Mouse (Mus musculus): ENCODE measurements around the gene Dhh. TPM values are rescaled to one million over a fixed set of nuclear protein-coding genes. Genes with fewer than 3 reads are reported as not detected.

Gene Dhh
- under 1 TPM in 1 of 2 experiments, not detected in 1; 0.65 TPM for total RNA-seq (2023)

GRCm38 (mm10) chr15:98897928-98898800 is at the start of gene Dhh:
TSS of gene Dhh (minus strand) at chr15:98898540.

GRCm38 (mm10) chr15:98934217-98934839 is 36.0 kb upstream of the Dhh start, which contains the start of gene Tuba1b:
TSS of gene Tuba1b (minus strand) at chr15:98934565.

GRCm38 (mm10) chr15:98917538-98918498 is 19.5 kb upstream of the Dhh start, which contains the start of gene Lmbr1l:
TSS of gene Lmbr1l (minus strand) at chr15:98918231.

GRCm38 (mm10) chr15:98893940-98894745 is 4.2 kb downstream of the Dhh start, which contains the start of gene Rhebl1:
TSS of gene Rhebl1 (minus strand) at chr15:98894540.

GRCm38 (mm10) chr15:98871070-98871915 is 27.0 kb downstream of the Dhh start, which contains the start of gene Kmt2d:
TSS of gene Kmt2d (minus strand) at chr15:98871204.

Other genes starting within 250 kb of the Dhh start
- gene Ddx23, start 235.6 kb downstream of the Dhh start, total RNA-seq (2023): 100 to 1,000 TPM; 134 to 152 TPM
- gene Rnd1, start 221.1 kb downstream of the Dhh start, total RNA-seq (2023): not detected
- not detected for gene Ccdc65, start 190.3 kb downstream of the Dhh start, total RNA-seq (2023)
- gene Fkbp11, start 170.3 kb downstream of the Dhh start, total RNA-seq (2023): 10 to 100 TPM; 24.6 to 26.6 TPM
- gene Arf3, start 135.3 kb downstream of the Dhh start, total RNA-seq (2023): 10 to 100 TPM; 89.5 to 91.6 TPM
- gene Wnt10b, start 120.4 kb downstream of the Dhh start, total RNA-seq (2023): under 1 TPM; 0.83 to 0.87 TPM
- not detected for gene Wnt1, start 108.7 kb downstream of the Dhh start, total RNA-seq (2023)
- under 1 TPM; 0.23 to 0.30 TPM for gene Ddn, start 89.0 kb downstream of the Dhh start, total RNA-seq (2023)
- gene Prkag1, start 67.0 kb downstream of the Dhh start, total RNA-seq (2023): 10 to 100 TPM; 76.9 to 79.0 TPM
- gene Kmt2d, start 27.3 kb downstream of the Dhh start, total RNA-seq (2023): 100 to 1,000 TPM; 192 to 206 TPM
- gene Rhebl1, start 4.0 kb downstream of the Dhh start, total RNA-seq (2023): 10 to 100 TPM; 19.5 to 22.6 TPM
- gene Lmbr1l, start 19.7 kb upstream of the Dhh start, total RNA-seq (2023): 100 to 1,000 TPM; 266 to 275 TPM
- gene Tuba1b, start 36.0 kb upstream of the Dhh start, total RNA-seq (2023): 100 to 1,000 TPM; 145 to 154 TPM
- gene Gm49450, start 55.0 kb upstream of the Dhh start, total RNA-seq (2023): not detected
- 100 to 1,000 TPM in 1 of 2 experiments, 10 to 100 TPM in 1; 83.7 to 117 TPM for gene Tuba1a, start 55.2 kb upstream of the Dhh start, total RNA-seq (2023)
- 10 to 100 TPM; 53.7 to 71.4 TPM for gene Tuba1c, start 131.4 kb upstream of the Dhh start, total RNA-seq (2023)
- not detected for gene Prph, start 156.6 kb upstream of the Dhh start, total RNA-seq (2023)
- gene Troap, start 176.0 kb upstream of the Dhh start, total RNA-seq (2023): under 1 TPM; 0.23 to 0.42 TPM
- not detected for gene C1ql4, start 189.3 kb upstream of the Dhh start, total RNA-seq (2023)
- gene Dnajc22, start 194.6 kb upstream of the Dhh start, total RNA-seq (2023): not detected
- gene Spats2, start 227.4 kb upstream of the Dhh start, total RNA-seq (2023): not detected

All from B cell, adult 67 days (primary cell).